Mouse (Mus musculus) subcutaneous adipose tissue, adult 2 months (tissue): ENCODE measurements around the gene Crlf1. TPM values are rescaled to one million over a fixed set of nuclear protein-coding genes. Genes with fewer than 3 reads are reported as not detected.

ENCODE experiments used
- polyA plus RNA-seq: library from polyadenylated mRNA; depleted of rRNA; stranded (reverse); fragments of >200 nt; gene quantifications from 2 replicates; pipeline ENCODE4 v1.2.3, GENCODE M21; 2012; ENCODE audit warnings: low replicate concordance; rRNA removed

Crlf1 gene
- polyA plus RNA-seq: 2.6 and 5.6 TPM in 2 replicates

DNA sequence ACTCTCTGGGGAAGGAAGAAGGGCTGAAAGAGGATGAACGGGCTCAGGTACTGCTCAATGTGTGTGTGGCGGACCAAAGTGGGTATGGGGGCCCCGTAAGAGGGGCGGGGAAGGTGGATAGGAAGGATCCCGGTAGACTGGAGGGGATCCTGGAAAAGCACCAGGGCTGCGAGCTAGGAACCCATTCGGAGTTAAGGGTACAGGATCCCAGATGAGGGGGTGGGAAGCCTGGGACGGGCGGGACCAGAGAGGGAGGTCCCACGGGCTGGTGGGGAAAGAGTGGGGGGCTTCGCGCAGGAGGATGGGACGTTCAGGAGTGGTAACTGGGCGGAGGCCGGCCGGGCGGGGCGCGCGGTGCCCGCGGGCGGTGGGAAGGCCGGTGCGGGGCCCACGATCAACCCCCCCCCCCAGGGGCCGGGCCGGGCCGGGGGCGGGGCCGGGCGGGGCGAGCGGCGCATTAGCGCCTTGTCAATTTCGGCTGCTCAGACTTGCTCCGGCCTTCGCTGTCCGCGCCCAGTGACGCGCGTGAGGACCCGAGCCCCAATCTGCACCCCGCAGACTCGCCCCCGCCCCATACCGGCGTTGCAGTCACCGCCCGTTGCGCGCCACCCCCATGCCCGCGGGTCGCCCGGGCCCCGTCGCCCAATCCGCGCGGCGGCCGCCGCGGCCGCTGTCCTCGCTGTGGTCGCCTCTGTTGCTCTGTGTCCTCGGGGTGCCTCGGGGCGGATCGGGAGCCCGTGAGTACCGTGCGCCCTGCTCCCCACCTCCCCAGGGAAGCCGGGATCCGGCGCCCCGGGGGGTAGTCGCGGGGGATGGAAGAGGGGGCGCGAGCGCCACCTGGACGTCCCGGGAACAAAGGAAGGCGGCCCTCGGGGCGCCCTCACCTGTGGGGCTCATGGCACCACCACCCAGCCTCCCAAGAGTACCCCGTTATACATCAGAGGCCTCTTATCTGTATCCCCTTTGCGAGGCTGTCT, at the start of gene Crlf1:
TSS of gene Crlf1 (plus strand) at position 495 of the 977 bp plus-strand sequence.

GRCm38 (mm10) chr8:70476333-70477268, 16.4 kb upstream of the Crlf1 start, which contains the start of gene Klhl26:
Klhl26 (minus strand) TSS chr8:70476968.

GRCm38 (mm10) chr8:70486941-70487520, 5.9 kb upstream of the Crlf1 start, which contains the start of gene Tmem59l:
Tmem59l (minus strand) TSS chr8:70487358.

DNA sequence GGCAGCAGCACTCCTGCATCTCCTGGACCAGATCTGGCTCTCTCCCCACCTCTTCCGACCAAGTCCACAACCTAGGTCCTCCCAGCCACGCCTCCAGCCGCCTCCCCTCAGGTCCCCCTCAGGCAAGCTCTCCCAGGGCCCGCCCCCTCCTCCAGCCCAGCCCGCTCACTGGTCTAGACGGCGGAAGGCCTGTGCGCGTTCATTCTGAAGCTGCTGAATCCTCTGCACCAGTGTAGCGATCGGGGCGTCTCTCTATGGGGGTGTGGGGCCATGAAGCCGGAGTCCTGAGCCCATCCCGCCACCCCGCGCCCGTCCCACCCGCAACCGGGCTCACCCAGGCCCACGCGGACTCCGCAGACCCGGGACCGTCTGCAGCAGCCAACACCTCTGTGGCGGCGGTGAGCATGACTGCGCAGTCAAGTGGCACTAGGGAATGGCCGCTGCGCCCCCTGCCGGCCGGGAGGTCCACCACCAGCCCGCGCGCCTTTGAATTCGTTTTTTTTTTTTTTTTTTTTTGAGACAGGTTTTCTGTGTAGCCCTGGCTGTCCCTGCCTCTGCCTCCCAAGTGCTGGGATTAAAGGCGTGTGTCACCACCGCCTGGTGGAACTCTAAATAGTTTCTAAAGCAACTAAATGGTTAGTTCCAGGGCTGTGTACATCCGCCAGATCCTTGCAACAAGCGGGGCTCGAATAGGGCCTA, 13.5 kb downstream of the Crlf1 start, which contains the start of gene Rex1bd:
TSS of gene Rex1bd (minus strand) at position 425 of the 699 bp plus-strand sequence.

GRCm38 (mm10) chr8:70510228-70510915, 17.4 kb downstream of the Crlf1 start, which contains the start of gene Uba52:
Uba52 (minus strand) TSS chr8:70510801.

GRCm38 (mm10) chr8:70527512-70528181, 34.7 kb downstream of the Crlf1 start, which contains the start of the genes Fkbp8 and Kxd1:
Fkbp8 (plus strand) TSS chr8:70527724.
Kxd1 (minus strand) TSS chr8:70527956.

DNA sequence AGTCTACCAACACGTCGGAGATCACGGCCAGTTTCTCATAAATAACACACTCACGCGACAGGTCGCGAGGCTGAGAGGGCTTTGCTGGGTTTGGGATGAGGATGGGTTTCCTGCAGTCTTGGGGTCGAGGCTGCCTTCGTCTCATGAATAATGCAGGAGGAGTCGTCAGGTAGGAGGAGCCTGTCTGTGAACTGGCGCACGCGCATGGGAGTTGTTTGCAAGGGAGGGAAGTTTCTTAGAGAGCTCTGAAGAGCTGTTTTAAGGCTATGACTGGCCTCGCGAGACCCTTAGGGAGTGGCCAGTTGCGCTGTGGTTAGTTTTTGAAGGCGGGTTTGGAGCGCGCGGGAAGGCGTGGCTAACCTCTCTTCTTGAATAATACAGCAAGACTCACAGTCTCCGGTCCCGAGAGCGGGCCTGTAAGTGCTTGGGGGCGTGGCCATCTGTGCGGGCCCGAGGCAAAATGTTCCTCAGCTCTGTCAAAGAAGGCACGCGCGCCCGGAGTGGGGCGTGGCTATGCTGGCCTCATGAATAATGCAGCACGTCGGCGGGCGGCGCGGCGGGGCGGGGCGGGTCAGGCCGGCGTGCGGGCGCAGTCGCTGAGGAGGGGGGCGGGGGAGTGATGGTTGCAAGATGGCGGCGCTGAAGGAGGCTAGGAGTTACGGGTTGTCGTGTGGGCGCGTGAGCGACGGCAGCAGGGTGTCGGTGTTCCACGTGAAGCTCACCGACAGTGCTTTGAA, 46.3 kb downstream of the Crlf1 start, which contains the start of gene Ell:
TSS of gene Ell (plus strand) at position 381 of the 737 bp plus-strand sequence.

Other genes with a start within 250 kb of the Crlf1 start
- 41.4 and 54.4 TPM in 2 replicates for gene Homer3, start 210.3 kb upstream of the Crlf1 start, polyA plus RNA-seq
- 39.0 and 64.2 TPM in 2 replicates for gene Ddx49, start 190.7 kb upstream of the Crlf1 start, polyA plus RNA-seq
- gene Cope, start 190.6 kb upstream of the Crlf1 start, polyA plus RNA-seq: 327 and 352 TPM in 2 replicates
- 1.3 and 8.5 TPM in 2 replicates for gene Cers1, start 177.4 kb upstream of the Crlf1 start, polyA plus RNA-seq
- 0.53 and 1.3 TPM in 2 replicates for gene Gdf1, start 163.3 kb upstream of the Crlf1 start, polyA plus RNA-seq
- 24.6 and 43.5 TPM in 2 replicates for gene Upf1, start 139.9 kb upstream of the Crlf1 start, polyA plus RNA-seq
- 1.2 TPM in 2 replicates for gene Comp, start 119.6 kb upstream of the Crlf1 start, polyA plus RNA-seq
- 13.5 and 36.3 TPM in 2 replicates for gene Crtc1, start 53.6 kb upstream of the Crlf1 start, polyA plus RNA-seq
- 34.4 and 65.1 TPM in 2 replicates for gene Klhl26, start 16.2 kb upstream of the Crlf1 start, polyA plus RNA-seq
- 7.8 TPM in 1 of 2 replicates, not detected in the other for gene Tmem59l, start 5.8 kb upstream of the Crlf1 start, polyA plus RNA-seq
- gene Rex1bd, start 13.6 kb downstream of the Crlf1 start, polyA plus RNA-seq: 210 and 310 TPM in 2 replicates
- gene Uba52, start 17.6 kb downstream of the Crlf1 start, polyA plus RNA-seq: 477 and 704 TPM in 2 replicates
- gene Fkbp8, start 34.6 kb downstream of the Crlf1 start, polyA plus RNA-seq: 427 and 435 TPM in 2 replicates
- 103 and 119 TPM in 2 replicates for gene Kxd1, start 34.8 kb downstream of the Crlf1 start, polyA plus RNA-seq
- 20.7 and 31.8 TPM in 2 replicates for gene Ell, start 46.3 kb downstream of the Crlf1 start, polyA plus RNA-seq
- gene Isyna1, start 101.2 kb downstream of the Crlf1 start, polyA plus RNA-seq: 69.7 and 218 TPM in 2 replicates
- gene Ssbp4, start 115.7 kb downstream of the Crlf1 start, polyA plus RNA-seq: 125 and 281 TPM in 2 replicates
- gene Lrrc25, start 123.0 kb downstream of the Crlf1 start, polyA plus RNA-seq: 10.8 and 19.8 TPM in 2 replicates
- 1.6 and 3.3 TPM in 2 replicates for gene Gdf15, start 139.3 kb downstream of the Crlf1 start, polyA plus RNA-seq
- gene Pgpep1, start 167.2 kb downstream of the Crlf1 start, polyA plus RNA-seq: 37.1 and 48.1 TPM in 2 replicates
- 50.4 and 106 TPM in 2 replicates for gene Lsm4, start 180.1 kb downstream of the Crlf1 start, polyA plus RNA-seq
- gene Jund, start 205.8 kb downstream of the Crlf1 start, polyA plus RNA-seq: 135 and 458 TPM in 2 replicates
- gene Iqcn, start 210.3 kb downstream of the Crlf1 start, polyA plus RNA-seq: 0.03 TPM in 1 of 2 replicates, not detected in the other
- 0.13 TPM in 1 of 2 replicates, not detected in the other for gene Gm3336, start 225.4 kb downstream of the Crlf1 start, polyA plus RNA-seq
- gene Pde4c, start 230.6 kb downstream of the Crlf1 start, polyA plus RNA-seq: 6.5 and 17.1 TPM in 2 replicates